Mouse (Mus musculus) cerebellum, adult 8-10 months (tissue): ENCODE measurements around the gene Olfr243.
"Not testable (repeated sequence)": the region's sequence is repeated elsewhere in the genome, so short reads cannot be mapped to it uniquely, and the experiment has no call there.

Experiments used
- DNase-seq: peaks from one replicate; pipeline ENCODE4 v3.0.0; 2022

Olfr243 gene

DNA sequence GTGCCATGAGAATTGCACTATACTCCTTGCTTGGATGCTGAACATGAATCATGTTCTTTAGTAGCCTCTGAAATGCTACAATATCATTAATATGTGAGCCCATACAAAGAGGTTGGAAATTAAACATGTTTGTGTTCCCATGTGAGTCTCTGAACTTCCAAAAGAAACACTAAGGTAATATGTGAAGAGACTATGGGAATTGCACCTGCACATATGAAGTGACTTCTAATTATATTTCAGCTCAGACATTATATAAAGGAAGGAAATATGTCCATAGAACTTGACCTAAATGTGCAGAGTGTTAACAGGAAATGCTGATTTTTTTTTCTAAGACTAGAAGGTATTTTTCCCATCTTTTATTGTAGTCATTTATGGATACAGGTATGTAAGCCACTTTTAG, at the start of gene Olfr243:
TSS of gene Olfr243 (plus strand) at position 301 of the 400 bp plus-strand sequence.
- no peak for DNase-seq

DNA sequence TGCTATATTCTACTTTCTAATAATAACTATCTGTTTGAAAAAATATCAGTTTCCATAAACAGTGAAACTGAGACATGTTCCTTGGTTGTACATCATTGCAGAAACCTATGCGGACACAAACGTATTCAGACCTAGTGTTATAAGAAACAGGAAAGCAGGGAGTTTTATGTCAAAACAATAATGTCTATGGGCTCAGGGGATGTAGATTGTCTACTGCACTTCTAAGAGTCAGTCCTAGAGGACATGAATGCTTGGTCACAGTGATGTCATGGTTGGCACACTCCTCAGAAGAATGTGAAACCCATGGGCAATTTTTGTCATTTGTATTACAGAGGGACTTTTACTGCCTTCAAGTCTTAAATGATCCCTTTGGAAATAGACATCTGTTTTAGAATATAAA, 43.4 kb upstream of the Olfr243 start, which contains the start of gene Olfr624:
TSS of gene Olfr624 (minus strand) at position 101 of the 400 bp plus-strand sequence.
- DNase-seq, result no peak

GRCm38 (mm10) chr7:103682420-103682819, 32.1 kb upstream of the Olfr243 start, which contains the start of gene Olfr625-ps1:
TSS of gene Olfr625-ps1 (plus strand) at chr7:103682720.
- DNase-seq, result no peak

GRCm38 (mm10) chr7:103699469-103699868, 15.0 kb upstream of the Olfr243 start:
- no peak for DNase-seq

- no peak for DNase-seq
These were observed 2.4 kb upstream of the Olfr243 start for GRCm38 (mm10) chr7:103712024-103712423.

DNA sequence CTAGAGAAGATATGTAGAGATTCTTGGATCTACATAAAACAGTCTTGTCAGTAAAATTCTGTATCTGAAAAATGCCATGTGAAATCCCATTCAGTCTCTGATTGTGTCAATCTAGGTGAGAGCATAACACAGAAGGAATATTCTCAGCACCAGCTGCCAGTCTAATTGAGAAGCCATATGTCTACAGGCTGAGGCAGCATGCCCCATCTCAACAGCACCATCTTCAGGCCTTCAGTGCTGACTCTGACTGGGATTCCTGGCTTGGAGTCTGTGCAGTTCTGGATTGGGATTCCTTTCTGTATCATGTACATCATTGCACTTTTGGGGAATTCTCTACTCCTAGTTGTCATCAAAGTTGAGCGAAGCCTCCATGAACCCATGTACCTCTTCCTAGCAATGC, 1.9 kb downstream of the Olfr243 start:
- DNase-seq, result not testable (repeated sequence)

DNA sequence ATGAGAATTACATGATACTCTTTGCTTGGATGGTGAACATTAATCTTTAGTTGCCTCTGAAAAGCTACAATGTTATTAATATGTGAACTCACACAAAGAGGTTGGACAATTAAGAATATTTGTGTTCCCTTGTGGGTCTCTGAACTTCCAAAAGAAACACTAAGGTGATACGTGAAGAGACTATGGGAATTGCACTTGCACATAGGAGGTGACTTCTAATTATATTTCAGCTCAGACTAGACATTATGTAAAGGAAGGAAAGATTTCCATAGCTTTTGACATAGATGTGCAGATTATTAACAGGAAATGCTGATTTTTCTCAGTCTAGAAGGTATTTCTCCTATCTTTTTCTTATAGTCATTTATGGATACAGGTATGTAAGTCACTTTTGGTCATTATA, 15.6 kb downstream of the Olfr243 start, which contains the start of gene Olfr628:
TSS of gene Olfr628 (plus strand) at position 301 of the 400 bp plus-strand sequence.
- no peak for DNase-seq

DNA sequence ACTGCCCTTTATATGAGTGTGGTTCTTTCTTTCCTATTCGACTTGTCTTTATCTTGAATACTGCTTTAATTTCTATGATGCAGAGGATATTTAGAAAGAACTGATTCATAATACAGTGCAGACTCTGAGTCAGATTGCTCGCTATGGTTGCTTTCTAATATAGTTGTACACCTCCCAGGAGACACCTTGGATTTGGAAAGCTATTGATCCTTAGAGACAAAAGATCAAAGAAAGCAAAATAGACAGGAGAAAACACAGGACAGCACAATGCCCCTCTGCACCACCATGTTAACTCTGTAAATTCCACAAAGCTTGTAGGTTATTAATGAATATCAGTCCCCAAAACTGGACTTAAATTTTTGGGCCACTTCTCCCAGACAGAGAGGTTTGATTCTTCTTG, 30.4 kb downstream of the Olfr243 start, which contains the start of gene Olfr629:
TSS of gene Olfr629 (minus strand) at position 101 of the 400 bp plus-strand sequence.
- no peak for DNase-seq

- no peak for DNase-seq
These were observed 42.8 kb downstream of the Olfr243 start, which contains the start of gene Olfr630 for GRCm38 (mm10) chr7:103757233-103757632. TSS of gene Olfr630 (minus strand) at chr7:103757333.

DNA sequence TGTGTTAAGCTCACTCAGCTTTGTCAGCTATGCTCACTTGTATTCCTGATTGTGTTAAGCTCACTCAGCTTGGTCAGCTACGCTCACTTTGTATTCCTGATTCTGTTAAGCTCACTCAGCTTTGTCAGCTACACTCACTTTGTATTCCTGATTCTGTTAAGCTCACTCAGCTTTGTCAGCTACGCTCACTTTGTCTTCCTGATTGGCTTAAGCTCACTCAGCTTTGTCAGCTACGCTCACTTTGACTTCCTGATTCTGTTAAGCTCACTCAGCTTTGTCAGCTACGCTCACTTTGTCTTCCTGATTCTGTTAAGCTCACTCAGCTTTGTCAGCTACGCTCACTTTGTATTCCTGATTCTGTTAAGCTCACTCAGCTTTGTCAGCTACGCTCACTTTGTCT, 47.7 kb downstream of the Olfr243 start:
- DNase-seq, result not testable (repeated sequence)

- DNase-seq, result not testable (repeated sequence)
These were observed 53.2 kb downstream of the Olfr243 start for GRCm38 (mm10) chr7:103767687-103768086.
